Mouse (Mus musculus) neural tube, embryonic 12.5 days (tissue): ENCODE results near the gene Ppp4r1. TPM values are rescaled to one million over a fixed set of nuclear protein-coding genes. Genes with fewer than 3 reads are reported as not detected.

ENCODE experiments used
- ATAC-seq: fragments of 200-750 bp; cut with Nextera tagmentation; 2 replicates; pipeline ENCODE4 v1.8.0; 2017; ENCODE audit warnings: low read depth, mild to moderate bottlenecking, moderate TSS enrichment, moderate library complexity; ENCODE audit not compliant: low FRiP score
- H3K27ac ChIP-seq: fragments of 300-500 bp; sonication (generic); 2 replicates; pipeline ENCODE4 v1.5.1; 2016
- H3K27me3 ChIP-seq: fragments of 300-500 bp; sonication (generic); replicated peaks from 2 replicates; pipeline ENCODE4 v1.6.1; 2016; ENCODE audit warnings: mild to moderate bottlenecking
- H3K36me3 ChIP-seq: fragments of 300-500 bp; sonication (generic); 2 replicates; pipeline ENCODE4 v1.6.1; 2016; ENCODE audit warnings: mild to moderate bottlenecking
- H3K4me1 ChIP-seq: fragments of 300-500 bp; sonication (generic); 2 replicates; pipeline ENCODE4 v1.6.1; 2016
- H3K4me2 ChIP-seq: fragments of 300-500 bp; sonication (generic); replicated peaks from 2 replicates; pipeline ENCODE4 v1.6.1; 2016; ENCODE audit warnings: mild to moderate bottlenecking
- H3K4me3 ChIP-seq: fragments of 300-500 bp; sonication (generic); 2 replicates; pipeline ENCODE4 v1.5.1; 2016
- H3K9ac ChIP-seq: fragments of 300-500 bp; sonication (generic); 2 replicates; pipeline ENCODE4 v1.6.1; 2016; ENCODE audit warnings: mild to moderate bottlenecking
- H3K9me3 ChIP-seq: fragments of 300-500 bp; sonication (generic); 2 replicates; pipeline ENCODE4 v1.6.1; 2016; ENCODE audit warnings: mild to moderate bottlenecking
- WGBS: fragments of 180-500 bp; shearing (Covaris S2); methylation state at CpG from one replicate; pipeline ENCODE4 v1.1.7; 2016; 5-methylcytosine and 5-hydroxymethylcytosine counted together
- polyA plus RNA-seq: library from polyadenylated mRNA; unstranded; fragments of >200 nt; fragmentation: Nextera tagmentation; extraction: Ambion mirVana; gene quantifications from 2 replicates; pipeline ENCODE4 v1.2.1, GENCODE M21; 2016

Ppp4r1 gene
- polyA plus RNA-seq, 1 experiment from 2014 or later, result 57.7 TPM

DNA sequence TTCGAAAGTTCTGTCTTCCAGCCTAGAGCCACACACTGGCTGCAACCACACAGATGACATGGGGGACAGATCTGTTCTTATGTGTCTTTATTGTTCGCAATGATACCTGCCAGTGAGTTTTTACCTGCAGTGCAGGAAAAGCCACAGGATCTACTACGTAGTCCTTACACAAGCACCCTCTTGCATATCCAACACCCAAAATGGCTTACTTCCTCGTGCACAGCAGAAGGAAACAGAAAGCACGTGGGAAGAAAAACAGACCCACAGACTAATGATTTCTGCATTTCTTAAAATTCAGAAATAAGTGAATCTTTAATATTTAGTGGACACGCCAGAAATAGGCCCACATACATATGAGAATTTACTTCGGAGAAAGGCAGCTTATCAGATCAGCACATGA lies 32.6 kb upstream of the Ppp4r1 start:
- Histone ChIP-seq H3K36me3 (peaks cover 11% of the 10 kb centered on the region; the same call in 1 of the 2 replicates), H3K4me2 (no peak overlapping the region), H3K27me3 (no peaks in the 10 kb centered on the region), H3K4me1 (no peaks in the 10 kb centered on the region; the same call in 1 of the 2 replicates), H3K4me3 (no peak overlapping the region), H3K9ac (no peak overlapping the region), H3K9me3 (no peaks in the 10 kb centered on the region), H3K27ac (no peak overlapping the region)
- no peak for ATAC-seq
- WGBS, result 93% methylated on average over 7 of the region's 7 CpGs

DNA sequence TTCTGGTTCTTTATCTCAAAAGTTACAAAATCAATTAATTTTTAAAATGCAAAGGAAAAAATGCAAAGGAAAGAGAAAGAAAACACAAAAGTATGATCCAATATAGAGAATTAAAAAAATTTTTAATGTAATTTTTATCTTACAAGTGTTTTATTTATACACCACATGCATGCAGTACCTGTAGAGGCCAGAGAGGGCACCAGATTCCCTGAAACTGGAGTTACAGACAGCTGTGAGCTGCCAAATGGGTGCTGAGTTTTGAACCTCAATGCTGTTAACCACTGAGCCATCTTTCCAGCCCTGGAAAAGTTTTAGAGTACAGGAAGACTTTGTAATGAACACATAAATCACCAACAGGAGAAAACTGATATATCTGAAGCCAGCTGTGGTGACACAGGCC lies 32.1 kb upstream of the Ppp4r1 start:
- Histone ChIP-seq H3K4me1 (no peaks in the 10 kb centered on the region; the same call in 1 of the 2 replicates), H3K27me3 (no peaks in the 10 kb centered on the region), H3K9me3 (no peaks in the 10 kb centered on the region), H3K27ac (no peak overlapping the region), H3K9ac (no peak overlapping the region), H3K4me3 (no peak overlapping the region), H3K4me2 (no peak overlapping the region), H3K36me3 (peaks cover 11% of the 10 kb centered on the region; the same call in 1 of the 2 replicates)
- no peak for ATAC-seq

DNA sequence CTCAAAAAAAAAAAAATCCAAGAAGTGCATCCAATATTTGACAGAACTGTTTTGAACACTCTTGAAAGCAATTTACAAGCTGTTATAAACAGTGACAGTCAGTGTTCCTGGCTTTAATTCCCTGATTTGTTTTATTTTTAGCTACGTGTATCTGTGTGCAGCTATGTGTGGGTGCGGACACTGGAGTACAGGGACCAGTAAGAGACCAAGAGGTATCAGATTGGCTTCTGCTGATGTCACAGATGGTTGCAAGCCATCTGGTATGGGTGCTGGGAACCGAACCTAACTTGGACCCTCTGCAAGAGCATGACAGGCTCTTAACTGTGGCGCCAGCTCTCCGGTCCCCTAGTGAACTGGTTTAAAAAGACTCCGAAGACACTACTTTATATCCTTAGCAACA lies 29.2 kb upstream of the Ppp4r1 start:
- H3K4me3 ChIP-seq, result no peak overlapping the region
- no peak for ATAC-seq
- 97% methylated on average over 6 of the region's 6 CpGs for WGBS
- H3K36me3 ChIP-seq, result peaks cover 11% of the 10 kb centered on the region; the same call in 1 of the 2 replicates
- H3K9me3 ChIP-seq, result 0 out of 2 replicates have a peak, but pooled peaks cover 3% of the 10 kb centered on the region
- H3K4me1 ChIP-seq, result no peaks in the 10 kb centered on the region
- no peak overlapping the region for H3K9ac ChIP-seq
- H3K4me2 ChIP-seq, result no peak overlapping the region
- no peaks in the 10 kb centered on the region for H3K27me3 ChIP-seq
- no peak overlapping the region for H3K27ac ChIP-seq

DNA sequence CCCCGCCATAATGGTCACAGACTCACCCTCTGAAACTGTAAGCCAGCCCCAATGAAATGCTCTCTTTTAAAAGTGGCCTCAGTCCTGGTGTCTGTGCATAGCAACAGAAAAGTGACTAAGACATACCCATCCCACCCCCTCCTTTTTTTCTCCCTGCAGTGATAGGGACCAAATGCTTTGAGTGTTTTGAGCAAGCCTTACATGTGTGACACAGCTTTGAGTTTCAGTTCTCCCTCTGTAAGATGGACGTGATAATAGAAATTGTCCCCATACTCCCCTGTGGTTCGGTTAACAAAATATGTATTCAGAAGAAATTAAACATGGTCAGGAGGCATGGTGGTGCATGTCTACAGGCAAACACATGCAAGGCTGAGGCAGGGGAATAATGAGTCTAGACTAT lies 26.5 kb upstream of the Ppp4r1 start:
- Histone ChIP-seq H3K9me3 (peaks cover 8% of the 10 kb centered on the region; the same call in 1 of the 2 replicates), H3K27me3 (no peaks in the 10 kb centered on the region), H3K4me2 (no peak overlapping the region), H3K27ac (no peak overlapping the region), H3K4me3 (no peak overlapping the region), H3K9ac (no peak overlapping the region), H3K4me1 (no peaks in the 10 kb centered on the region), H3K36me3 (peaks cover 22% of the 10 kb centered on the region; the same call in 1 of the 2 replicates)
- WGBS, result 98% methylated on average over 3 of the region's 3 CpGs
- no peak for ATAC-seq

DNA sequence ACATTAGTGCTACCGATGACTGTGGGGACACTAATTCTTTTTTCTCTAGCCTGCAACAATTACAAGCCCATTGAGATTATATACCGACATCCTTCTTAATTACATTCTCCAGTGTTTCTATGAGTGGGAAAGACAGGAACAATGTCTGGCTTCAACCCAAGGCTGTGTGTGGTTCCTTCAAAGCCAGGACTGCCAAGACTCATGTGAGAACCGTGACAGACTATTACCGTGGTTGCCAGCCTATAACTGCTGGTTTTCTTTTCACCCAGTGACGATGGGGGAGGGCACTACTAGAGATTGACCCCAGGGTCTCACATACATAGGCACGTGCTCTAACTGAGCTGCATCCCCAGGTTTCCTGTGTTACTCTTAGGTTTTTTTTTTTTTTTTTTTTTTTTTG lies 25.2 kb upstream of the Ppp4r1 start:
- Histone ChIP-seq H3K36me3 (peaks cover 22% of the 10 kb centered on the region; the same call in 1 of the 2 replicates), H3K4me3 (no peak overlapping the region), H3K27ac (no peak overlapping the region), H3K4me2 (no peak overlapping the region), H3K9me3 (peaks cover 8% of the 10 kb centered on the region; the same call in 1 of the 2 replicates), H3K4me1 (no peaks in the 10 kb centered on the region), H3K27me3 (no peaks in the 10 kb centered on the region), H3K9ac (no peak overlapping the region)
- WGBS, result 75% methylated on average over 6 of the region's 6 CpGs
- ATAC-seq, result no peak

DNA sequence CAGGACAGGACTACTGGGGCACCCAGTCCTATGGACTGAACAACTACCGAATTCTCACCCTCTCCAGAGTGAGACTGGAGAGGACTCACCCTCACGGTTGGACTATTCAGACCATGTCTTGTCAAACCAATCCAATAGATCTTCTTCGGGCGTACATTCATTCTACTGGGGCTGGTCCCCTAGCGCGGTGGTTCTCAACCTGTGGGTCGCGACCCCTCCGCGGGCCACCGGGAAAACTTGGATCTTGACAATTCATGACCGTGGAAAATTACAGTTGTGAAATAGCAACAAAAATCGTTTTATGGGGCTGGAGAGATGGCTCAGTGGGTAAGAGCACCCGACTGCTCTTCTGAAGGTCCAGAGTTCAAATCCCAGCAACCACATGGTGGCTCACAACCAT lies 19.2 kb upstream of the Ppp4r1 start:
- ATAC-seq, result no peak
- H3K9ac ChIP-seq, result no peak overlapping the region
- H3K9me3 ChIP-seq, result peaks cover 5% of the 10 kb centered on the region; the same call in 1 of the 2 replicates
- no peak overlapping the region for H3K4me3 ChIP-seq
- H3K4me1 ChIP-seq, result peaks cover 6% of the 10 kb centered on the region; the same call in 1 of the 2 replicates
- peaks cover 20% of the 10 kb centered on the region; the same call in 1 of the 2 replicates for H3K36me3 ChIP-seq
- WGBS, result 95% methylated on average over 14 of the region's 14 CpGs
- H3K27ac ChIP-seq, result no peak overlapping the region
- H3K27me3 ChIP-seq, result no peaks in the 10 kb centered on the region
- no peak overlapping the region for H3K4me2 ChIP-seq

DNA sequence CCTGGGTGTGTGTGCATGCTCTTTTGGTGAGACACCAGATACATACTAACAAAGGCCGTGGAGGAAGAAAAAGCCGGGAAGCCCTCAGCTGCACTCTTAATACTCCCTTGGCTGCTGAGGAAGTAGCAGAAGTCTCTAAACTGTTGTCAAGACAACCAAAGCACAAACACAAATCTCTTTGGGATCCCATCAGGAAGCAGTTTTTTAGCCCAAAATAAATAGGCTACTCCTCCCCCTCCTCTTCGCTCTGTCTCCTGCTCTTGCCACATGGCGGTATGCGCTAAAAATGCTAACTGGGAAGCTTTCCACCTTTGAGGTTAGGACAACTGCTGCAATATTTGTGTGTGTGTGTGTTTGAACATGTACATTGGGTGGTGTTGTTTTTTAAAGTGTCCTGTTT lies 13.9 kb upstream of the Ppp4r1 start:
- 57% methylated on average over 5 of the region's 5 CpGs for WGBS
- no peaks in the 10 kb centered on the region for H3K27me3 ChIP-seq
- peak overlapping the region; percentile 13; the same call in 1 of the 2 replicates for H3K9ac ChIP-seq
- H3K4me1 ChIP-seq, result peaks cover 43% of the 10 kb centered on the region
- no peaks in the 10 kb centered on the region for H3K9me3 ChIP-seq
- H3K4me3 ChIP-seq, result no peak overlapping the region
- 0 out of 2 replicates have a peak overlapping the region, but pooled peaks have one; percentile 1 for H3K4me2 ChIP-seq
- no peak overlapping the region for H3K27ac ChIP-seq
- ATAC-seq, result no peak
- H3K36me3 ChIP-seq, result 0 out of 2 replicates have a peak, but pooled peaks cover 4% of the 10 kb centered on the region

DNA sequence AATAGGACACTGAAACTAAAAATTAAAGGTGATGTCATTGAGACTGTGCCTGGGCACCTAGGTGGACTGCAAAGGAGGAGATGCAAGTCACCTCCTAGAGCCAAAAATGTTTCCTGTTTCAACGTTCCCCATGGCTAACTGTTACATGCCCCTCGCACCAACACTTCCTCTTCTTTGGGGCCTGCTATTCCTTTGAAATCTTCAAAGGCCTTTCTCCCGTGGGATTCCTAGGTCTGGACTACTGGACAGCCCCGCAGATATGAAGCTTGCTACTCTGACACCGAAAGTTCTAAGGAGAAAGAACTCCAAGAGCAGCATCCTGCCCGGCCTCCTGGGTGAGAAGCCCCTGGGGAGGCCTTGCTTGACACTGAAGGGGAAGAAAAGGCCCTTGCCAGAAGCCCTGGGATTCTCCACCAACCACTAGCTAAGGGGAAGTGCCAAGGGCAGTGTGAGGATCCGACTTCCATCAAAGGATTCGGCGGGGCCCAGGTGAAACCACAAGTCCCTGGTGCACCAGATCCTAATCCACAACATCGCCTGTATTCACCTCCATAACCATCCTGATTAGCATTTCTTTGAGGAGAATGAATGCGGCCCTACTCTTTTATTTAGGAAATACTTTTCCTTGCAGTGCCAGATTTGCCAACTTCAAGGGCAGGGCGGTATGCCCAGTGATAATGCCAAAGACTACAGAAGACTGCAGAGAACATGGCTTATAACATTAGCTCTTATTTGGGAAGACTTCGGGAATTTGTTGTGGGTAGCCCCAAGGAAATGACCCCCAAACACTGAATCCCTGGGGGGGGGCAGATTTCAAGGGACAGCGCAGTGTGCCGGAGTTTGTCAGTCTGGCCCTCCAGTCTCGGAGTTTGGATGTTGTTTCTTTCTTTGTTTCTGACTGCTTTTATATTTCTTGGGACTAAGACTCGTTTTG lies 11.1 kb upstream of the Ppp4r1 start:
- Histone ChIP-seq H3K9me3 (no peaks in the 10 kb centered on the region), H3K4me3 (peak overlapping the region; percentile 74), H3K9ac (peak overlapping the region; percentile 91), H3K36me3 (no peaks in the 10 kb centered on the region), H3K4me2 (peak overlapping the region; percentile 84), H3K27me3 (no peaks in the 10 kb centered on the region), H3K4me1 (peaks cover 43% of the 10 kb centered on the region), H3K27ac (no peak overlapping the region)
- WGBS, result 17% methylated on average over 17 of the region's 17 CpGs
- ATAC-seq, result no peak

DNA sequence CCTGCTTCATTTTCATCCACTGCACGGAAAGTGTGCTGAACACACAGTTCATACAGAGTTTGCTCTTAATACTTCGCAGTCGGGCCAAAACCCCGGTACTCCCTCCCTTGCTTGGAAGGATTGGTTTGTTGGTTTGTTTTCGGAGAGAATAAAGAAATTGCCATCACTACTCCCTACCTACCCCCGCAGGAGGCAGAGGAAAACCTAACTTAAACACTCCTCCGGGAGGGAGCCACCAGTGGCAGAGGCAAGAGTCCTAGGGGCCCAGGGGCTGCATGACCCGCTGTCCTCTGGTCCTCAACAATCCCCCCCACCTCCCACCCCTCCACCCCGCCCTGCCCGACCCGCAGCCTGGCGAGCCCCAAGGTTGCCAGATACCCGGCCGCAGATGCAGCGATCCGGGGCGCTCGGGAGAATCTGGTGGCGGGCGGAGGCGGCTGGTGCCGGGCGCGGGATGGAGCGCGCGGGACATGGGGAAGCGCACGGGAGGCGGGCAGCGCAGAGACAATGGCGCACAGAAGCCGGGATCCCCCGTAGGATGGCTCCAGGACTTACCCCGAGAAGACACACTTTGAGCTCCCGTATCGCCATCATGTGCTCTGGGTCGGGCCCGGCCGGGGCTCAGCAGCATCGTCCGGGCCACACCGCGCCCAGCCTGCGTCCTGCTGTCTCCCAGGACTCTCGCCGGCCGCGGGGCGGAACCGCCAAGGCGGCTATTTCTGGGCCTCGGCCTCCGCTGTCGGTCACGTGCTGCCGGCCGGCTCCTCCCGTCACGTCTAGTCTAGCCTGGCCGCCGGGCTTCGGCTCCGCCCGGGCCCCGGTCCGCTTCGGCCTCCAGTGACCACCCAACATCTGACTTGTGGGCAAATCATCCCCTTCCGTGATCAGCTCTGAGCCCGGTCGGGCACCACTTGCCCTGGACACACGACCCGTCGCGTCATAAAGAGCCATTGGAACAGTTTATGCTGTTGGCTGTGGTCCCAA lies 10.1 kb upstream of the Ppp4r1 start, which contains the start of gene Rab31:
Gene Rab31, minus strand, starts transcription at position 802 of the 984 bp plus-strand sequence.
- Histone ChIP-seq H3K9ac (peak within 1 kb of the TSS; percentile 91), H3K4me2 (peak within 1 kb of the TSS; percentile 84), H3K4me3 (peak within 1 kb of the TSS; percentile 74), H3K4me1 (peaks cover 43% of the 10 kb centered on the region), H3K27ac (0 out of 2 replicates have a peak within 1 kb of the TSS, but pooled peaks have one; percentile 10), H3K36me3 (no peaks in the 10 kb centered on the region), H3K9me3 (no peaks in the 10 kb centered on the region), H3K27me3 (no peaks in the 10 kb centered on the region)
- peak; percentile 83 for ATAC-seq
- under 1% methylated on average over 75 of the region's 75 CpGs for WGBS

DNA sequence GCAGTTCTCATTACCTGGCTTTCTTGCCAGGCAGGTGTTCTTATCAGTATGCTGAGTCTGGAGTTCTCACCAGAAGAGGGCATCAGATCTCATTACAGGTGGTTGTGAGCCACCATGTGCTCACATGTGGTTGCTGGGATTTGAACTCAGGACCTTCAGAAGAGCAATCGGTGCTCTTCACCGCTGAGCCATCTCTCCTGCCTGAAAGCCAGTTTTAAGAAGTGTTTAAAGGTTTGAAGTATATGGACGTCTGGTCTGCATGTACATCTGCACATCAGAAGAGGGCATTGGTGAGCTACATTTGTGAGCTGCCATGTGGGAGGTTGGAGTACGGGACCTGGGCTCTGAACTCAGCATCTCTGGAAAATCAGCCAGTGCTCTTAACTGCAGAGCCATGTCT lies 8.8 kb upstream of the Ppp4r1 start:
- Histone ChIP-seq H3K4me2 (0 out of 2 replicates have a peak overlapping the region, but pooled peaks have one; percentile 84), H3K27me3 (no peaks in the 10 kb centered on the region), H3K4me1 (peaks cover 34% of the 10 kb centered on the region), H3K9me3 (no peaks in the 10 kb centered on the region), H3K36me3 (no peaks in the 10 kb centered on the region), H3K9ac (no peak overlapping the region), H3K4me3 (no peak overlapping the region), H3K27ac (no peak overlapping the region)
- 64% methylated on average over 4 of the region's 4 CpGs for WGBS
- no peak for ATAC-seq

DNA sequence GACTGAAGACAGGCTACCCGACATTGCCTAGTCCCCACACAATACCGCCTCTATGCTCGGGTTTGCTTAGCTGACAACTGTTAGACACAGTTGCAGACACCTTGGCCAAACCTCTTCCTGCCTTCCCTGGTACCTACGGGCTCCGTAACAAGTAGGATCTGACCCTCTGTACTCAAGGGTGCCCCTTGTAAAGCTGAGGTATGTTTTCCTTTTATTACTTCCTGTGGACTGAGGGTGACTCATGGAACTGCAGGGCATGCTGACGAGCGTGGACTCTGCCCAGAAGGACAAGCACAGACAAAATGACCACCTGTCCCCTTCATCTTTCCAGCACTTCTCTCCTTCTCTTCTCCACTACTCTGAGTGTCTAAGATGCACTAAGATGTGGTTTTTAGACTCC lies 7.9 kb upstream of the Ppp4r1 start:
- Histone ChIP-seq H3K9me3 (no peaks in the 10 kb centered on the region), H3K4me1 (peaks cover 25% of the 10 kb centered on the region), H3K4me2 (no peak overlapping the region), H3K36me3 (no peaks in the 10 kb centered on the region), H3K27me3 (no peaks in the 10 kb centered on the region), H3K4me3 (no peak overlapping the region), H3K9ac (no peak overlapping the region), H3K27ac (no peak overlapping the region)
- ATAC-seq, result no peak
- 73% methylated on average over 7 of the region's 7 CpGs for WGBS
